Mouse (Mus musculus): ENCODE results near the gene Pnpo. TPM values are rescaled to one million over a fixed set of nuclear protein-coding genes. Genes with fewer than 3 reads are reported as not detected.
A peak's percentile ranks its signal among the peaks of the same experiment; 100 is the strongest.

Gene Pnpo
- total RNA-seq, 2 experiments from 2014 or later = 57.0 to 92.1 TPM

DNA sequence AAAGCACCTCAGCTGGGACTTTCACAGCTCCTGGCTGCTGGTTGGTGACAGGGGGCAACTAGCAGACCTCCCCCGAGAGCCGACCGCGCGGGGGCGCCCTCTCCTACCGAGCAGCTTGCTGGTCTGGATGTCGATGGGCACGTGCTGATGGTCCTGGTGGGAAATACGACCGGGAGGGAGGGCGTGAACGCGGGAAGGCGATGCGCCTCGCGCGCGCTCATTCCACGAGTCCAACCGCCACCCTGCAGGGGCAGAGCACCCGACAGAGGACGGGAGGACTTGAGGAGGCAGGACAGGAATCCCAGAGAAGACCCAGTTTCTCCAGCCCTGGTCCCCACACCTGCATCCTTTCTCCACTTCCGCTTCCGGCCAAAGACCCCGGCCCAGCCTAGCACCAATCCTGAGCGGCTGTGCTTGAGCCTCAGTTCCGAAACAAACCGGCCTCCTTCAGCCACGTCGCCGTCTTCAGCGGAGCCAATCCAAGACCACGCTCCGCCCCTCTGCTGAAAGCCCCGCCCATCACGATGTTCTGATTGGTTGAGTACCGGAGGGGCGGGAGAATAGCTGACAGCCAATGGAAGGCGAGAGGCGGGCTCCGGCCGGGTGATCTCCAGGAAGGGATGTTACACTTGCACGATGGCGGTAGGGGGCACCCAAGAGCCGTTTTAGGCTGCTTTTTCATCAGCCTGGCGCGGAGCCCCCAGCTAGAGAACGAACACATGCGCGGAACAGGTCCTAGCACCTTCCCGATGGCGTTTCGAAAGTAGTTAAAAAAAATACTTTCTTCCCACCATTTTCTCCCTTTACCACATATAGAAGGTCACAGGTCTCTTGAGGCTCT lies 27.5 kb downstream of the Pnpo start, which contains the start of gene Cdk5rap3:
Gene Cdk5rap3, minus strand, starts transcription at position 453 of the 841 bp plus-strand sequence.
- ATAC-seq (replicated peaks; ENCODE audit: low FRiP score, poor library complexity, severe bottlenecking) = peak; percentile 83

DNA sequence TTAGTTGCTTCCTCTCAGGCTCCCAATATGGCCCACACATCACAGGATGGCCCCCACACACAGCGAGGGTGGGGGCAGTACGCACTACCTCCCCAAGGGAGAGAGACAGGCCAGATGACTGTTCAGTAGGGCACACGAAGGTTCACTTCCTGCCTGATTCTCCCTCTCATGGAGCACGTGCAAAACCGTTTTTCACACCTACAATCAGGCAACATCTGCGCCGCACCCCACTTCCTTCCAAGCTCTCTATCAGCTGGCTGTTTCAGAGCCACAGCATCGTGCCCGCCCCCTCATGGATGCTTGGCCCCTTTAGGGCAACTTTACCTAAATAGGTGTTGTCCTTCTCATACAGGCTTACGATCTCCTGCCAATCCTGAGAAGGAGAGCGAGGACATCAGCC lies 31.1 kb downstream of the Pnpo start:
- no peak for ATAC-seq (replicated peaks; ENCODE audit: low FRiP score, poor library complexity, severe bottlenecking)

DNA sequence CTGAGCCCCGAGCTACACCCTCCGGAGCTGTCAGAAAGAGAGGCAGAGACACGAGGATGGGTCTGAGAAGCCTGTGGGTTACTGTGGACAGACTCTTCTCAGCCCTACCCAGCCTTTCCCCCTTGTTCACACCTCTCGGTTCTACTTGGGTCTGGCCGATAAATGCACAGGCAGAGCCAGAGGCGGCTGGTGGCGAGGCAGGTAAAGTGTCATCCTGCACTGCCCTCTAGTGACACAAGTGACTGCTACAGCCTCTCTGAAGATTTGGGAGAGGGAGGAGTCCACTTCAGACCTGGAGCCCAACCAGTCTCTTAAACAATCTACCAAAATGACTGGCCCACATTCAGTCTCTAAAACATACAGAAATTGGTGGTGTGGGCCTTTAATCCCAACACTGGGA lies 33.8 kb downstream of the Pnpo start:
- ATAC-seq (replicated peaks; ENCODE audit: low FRiP score, poor library complexity, severe bottlenecking) = peak; percentile 71

DNA sequence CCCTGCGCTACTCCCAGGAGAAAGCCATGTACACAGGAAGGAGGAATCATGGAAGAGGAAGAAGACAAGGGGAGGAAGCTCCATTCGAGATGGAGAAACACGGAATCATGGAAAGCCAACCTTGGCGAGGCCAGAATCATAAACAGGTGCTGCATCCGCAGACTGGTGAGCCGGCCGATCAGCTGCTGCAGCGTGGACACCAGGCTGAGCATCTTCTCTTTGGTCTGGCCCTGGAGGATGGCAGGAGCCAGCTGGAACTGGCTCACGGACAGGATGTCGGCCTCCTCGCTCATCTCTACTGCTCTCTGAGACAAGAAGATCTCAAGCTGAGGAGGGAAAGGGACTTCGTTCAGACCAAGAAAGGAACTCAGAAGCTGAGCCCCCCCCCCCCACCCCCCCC lies 35.2 kb downstream of the Pnpo start:
- ATAC-seq (replicated peaks; ENCODE audit: low FRiP score, poor library complexity, severe bottlenecking) = no peak

DNA sequence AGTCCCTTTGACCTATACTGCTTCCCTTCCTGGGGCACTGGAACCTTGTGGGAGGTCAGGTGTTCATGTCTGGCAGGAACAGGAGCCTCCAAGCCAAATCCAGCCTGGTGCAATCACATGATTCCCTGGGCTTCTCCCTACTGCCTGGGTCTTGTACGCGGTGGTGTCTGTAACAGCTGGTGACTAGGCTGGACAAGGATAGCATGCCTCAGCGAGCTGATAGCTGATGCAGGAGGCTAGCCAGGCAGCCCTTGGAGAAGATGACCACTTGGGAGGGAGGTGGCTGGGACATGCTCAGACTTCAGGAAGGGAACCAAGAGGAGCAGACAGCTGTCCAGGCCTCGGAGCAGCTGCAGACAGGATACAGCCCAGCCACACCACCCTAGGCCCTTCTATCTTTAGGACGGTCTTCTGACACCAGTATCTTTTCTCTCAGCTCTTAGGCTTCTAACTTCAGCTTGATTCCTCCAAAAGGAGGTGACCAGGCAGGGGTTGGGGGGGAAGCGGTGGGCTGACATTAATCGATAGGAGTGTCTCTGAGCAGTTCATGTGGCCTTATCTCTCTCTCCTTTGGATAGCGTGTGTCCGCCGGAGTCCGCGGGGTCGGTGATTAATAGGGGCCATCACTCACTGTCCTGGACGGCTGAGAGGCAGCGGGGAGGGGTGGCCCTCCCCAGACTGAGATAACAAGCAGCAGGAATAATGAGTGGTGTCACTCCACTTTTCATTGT lies 37.2 kb downstream of the Pnpo start:
- ATAC-seq (replicated peaks; ENCODE audit: low FRiP score, poor library complexity, severe bottlenecking) = no peak

DNA sequence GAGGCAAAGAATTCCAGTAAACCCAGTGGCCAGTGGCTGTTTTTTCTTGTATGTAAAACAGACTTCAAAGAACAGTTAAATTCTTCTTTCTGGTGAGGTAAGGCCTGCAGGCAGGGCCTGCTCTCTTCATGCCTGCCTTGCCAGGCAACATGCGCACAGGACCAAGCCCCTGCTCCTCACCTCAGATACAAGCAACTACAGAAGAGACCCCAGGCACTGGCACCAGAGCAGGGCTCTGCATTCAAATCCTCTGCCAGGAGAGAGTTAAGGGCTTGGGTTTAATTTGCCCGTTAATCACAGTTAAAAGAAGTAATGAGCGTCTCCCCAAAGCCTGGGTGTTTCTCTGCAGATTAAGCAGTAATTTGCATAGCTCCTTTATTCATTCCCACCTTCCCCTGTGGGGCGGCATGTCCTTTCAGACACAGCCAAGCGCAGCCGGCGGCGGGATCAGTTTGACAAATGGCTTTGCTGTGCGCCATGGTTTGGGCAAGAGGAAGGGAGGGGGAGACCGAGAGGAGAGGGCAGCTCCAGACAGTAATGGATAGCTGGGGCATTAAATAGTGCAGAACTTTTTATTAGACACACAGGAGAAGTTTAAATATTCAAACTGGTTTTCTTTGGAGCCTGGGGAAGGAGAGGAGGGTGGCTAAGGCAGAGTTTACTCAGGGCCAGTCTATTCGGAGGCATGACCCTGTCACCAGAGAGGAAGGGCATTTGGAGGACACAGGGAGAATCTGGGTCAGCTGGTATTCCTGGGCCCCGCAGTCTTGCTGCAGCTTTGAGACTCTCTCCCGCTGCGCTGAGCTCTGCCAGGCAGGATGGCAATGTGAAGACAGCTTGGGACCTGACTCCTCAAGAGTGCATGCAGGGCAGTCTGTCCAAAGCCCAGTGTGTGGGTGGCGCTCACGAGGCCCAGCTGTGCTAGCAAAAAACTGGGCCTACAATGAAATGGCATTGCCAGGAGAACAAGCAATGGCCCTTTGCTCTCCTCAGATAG lies 40.8 kb downstream of the Pnpo start:
- no peak for ATAC-seq (replicated peaks; ENCODE audit: low FRiP score, poor library complexity, severe bottlenecking)

DNA sequence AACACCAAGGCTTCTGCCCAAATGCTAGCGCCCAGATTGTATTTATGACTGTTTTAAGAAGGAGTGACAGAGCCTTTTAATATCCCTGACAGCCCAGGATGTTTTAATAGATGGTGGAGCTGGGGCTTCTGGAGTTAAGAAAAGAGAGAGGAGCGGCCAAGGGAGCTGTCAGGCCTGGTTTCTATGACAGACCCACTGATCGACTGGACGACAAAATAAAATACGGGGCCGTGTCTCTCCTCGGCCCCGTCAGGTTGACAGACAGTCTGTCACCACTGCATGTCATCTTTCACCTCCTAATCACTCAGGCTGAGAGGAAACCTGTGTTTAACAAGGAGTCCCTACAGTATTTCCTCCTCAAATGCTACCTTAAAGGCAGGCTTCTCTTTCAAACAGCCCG lies 42.5 kb downstream of the Pnpo start:
- ATAC-seq (replicated peaks; ENCODE audit: low FRiP score, poor library complexity, severe bottlenecking) = no peak

DNA sequence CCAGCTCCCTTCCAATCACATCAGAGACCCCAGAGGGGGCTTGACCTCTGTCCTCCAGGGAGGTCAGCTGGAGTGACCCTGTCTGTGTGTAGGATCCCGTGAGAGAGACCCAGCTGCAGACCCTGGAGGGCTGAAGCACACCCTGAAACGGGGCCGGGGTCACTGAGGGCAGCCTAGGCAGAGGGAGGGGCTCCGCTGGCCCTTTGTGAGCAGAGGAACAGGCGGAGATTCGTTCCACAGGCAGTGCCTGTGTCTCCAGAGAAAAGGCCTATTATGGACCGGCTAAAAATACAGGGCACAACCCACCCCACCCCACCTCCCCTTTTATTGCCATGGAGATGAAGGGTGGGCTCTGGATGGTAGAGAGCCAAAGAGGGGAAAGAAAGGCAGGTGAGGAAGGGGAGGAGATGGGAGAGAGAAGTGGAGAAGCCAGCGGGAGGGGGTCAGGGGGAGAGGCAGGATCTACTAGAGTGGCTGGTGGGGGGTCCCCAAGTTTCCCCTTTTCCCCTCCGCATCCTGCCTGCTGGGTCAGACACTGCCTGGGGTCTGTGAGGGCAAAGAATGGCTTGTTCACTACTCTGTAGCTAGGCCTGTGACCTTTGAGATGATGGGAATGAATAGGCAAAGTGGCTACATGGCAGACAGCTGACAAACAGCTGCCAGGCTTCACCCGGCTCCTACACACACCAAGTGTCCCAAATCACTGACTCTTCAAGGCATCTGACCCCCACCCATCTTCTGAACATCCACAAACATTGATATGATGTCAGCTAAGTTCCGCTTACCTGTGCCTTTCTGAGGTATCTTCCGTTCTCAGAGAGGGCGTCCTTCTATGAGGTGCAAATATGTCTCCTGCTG lies 44.1 kb downstream of the Pnpo start:
- ATAC-seq (replicated peaks; ENCODE audit: low FRiP score, poor library complexity, severe bottlenecking) = no peak

DNA sequence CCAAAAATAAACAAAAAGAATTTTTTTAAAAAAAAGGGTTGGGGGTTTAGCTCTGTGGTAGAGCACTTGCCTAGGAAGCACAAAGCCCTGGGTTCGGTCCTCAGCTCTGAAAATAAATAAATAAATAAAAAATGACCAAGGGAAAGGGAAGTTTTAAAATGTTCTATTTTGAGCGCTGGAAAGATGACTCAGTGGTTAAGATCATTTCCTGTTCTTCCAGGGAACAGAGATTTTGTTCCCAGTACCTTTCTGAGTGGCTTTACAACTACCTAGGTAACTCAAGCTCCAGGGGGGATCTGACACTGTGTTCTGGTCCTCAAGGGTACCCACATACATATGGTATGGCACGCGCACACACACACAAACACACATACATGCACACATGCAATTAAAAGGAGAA lies 47.9 kb downstream of the Pnpo start:
- no peak for ATAC-seq (replicated peaks; ENCODE audit: low FRiP score, poor library complexity, severe bottlenecking)

DNA sequence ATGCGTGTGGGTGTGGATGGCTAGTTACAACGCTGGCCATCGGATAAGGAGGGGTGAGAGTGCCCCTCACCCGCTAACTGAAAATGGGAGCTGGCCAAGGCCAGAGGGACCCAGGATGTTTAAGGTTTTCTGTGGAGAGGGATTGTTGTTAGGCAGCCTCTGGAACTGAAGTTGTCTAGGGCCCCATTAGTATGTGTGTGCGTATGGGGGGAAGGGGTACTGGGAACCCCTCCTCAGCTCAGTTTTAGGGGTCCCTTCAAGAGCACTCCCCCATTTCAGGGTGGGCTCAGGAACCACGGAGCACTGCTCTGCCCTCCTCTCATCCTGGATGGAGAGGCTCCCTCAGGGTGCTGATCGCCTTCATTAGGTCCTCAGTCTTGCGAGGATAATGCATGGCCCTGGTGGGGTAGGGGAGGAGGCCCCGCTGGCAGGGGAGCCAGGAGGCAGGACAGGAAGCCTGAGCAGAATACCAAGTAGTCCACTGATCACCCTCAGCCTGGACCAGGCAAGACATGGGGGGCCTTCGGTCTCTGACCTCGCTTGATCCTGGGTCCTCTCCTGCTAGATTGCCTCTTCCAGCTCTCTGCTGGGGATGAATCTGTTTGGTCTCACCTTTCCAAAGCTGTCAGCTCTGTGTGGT lies 50.5 kb downstream of the Pnpo start:
- no peak for ATAC-seq (replicated peaks; ENCODE audit: low FRiP score, poor library complexity, severe bottlenecking)

DNA sequence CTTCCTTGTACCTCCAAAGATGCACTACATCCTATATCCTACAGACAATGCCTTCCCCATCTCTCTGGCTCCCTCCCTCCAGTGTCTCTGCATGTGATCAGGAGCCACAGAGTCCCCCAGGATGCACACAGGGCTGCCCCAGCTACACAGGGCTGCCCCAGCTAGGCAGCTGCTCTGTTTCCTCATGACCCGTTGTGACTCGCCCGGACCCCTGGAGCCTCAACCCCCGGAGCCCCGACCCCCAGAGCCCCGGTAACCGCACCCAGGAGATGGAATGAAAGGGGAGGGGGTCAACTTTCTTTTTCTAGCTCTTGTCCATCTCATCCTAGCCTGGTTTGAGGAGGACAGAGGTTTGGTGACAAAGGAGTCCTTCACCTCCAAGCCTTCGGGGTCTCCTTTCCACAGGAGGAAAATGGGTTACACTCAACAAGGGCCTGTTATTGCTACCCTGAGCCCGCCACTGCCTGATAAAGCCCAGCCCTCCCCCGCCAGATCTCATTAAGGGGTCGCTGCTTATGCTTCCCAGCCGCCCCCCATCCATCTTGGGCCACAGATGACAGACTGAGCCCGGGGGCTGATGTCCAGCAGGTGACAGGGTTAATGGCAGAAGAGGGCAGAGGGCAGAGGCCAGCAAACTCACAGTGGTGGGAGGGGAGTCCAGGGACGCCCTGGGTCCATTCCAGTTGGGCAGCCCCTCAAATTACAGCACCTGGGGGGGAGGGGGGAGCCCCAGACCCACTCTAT lies 51.8 kb downstream of the Pnpo start:
- no peak for ATAC-seq (replicated peaks; ENCODE audit: low FRiP score, poor library complexity, severe bottlenecking)

Other genes starting within 250 kb of the Pnpo start
- 14.4 and 31.9 TPM in 2 replicates for gene Snx11, start 166.4 kb downstream of the Pnpo start, total RNA-seq (2015; ENCODE audit: low replicate concordance)
- gene Snx11, start 166.4 kb downstream of the Pnpo start, total RNA-seq (2017; ENCODE audit: low replicate concordance) = 36.2 and 49.7 TPM in 2 replicates
- gene Cbx1, start 154.9 kb downstream of the Pnpo start, total RNA-seq (2015; ENCODE audit: low replicate concordance) = 41.5 and 60.9 TPM in 2 replicates
- 60.8 and 75.6 TPM in 2 replicates for gene Cbx1, start 154.9 kb downstream of the Pnpo start, total RNA-seq (2017; ENCODE audit: low replicate concordance)
- gene Nfe2l1, start 114.0 kb downstream of the Pnpo start, total RNA-seq (2015; ENCODE audit: low replicate concordance) = 34.4 and 34.6 TPM in 2 replicates
- gene Nfe2l1, start 114.0 kb downstream of the Pnpo start, total RNA-seq (2017; ENCODE audit: low replicate concordance) = 34.8 and 37.4 TPM in 2 replicates
- gene Copz2, start 94.1 kb downstream of the Pnpo start, total RNA-seq (2015; ENCODE audit: low replicate concordance) = not detected in 2 replicates
- not detected in 2 replicates for gene Copz2, start 94.1 kb downstream of the Pnpo start, total RNA-seq (2017; ENCODE audit: low replicate concordance)
- gene Cdk5rap3, start 27.5 kb downstream of the Pnpo start, total RNA-seq (2015; ENCODE audit: low replicate concordance) = 7.9 and 9.6 TPM in 2 replicates
- gene Cdk5rap3, start 27.5 kb downstream of the Pnpo start, total RNA-seq (2017; ENCODE audit: low replicate concordance) = 21.6 and 25.2 TPM in 2 replicates
- not detected in 2 replicates for gene Prr15l, start 15.9 kb downstream of the Pnpo start, total RNA-seq (2015; ENCODE audit: low replicate concordance)
- 0.26 TPM in 1 of 2 replicates, not detected in the other for gene Prr15l, start 15.9 kb downstream of the Pnpo start, total RNA-seq (2017; ENCODE audit: low replicate concordance)
- 52.4 and 62.0 TPM in 2 replicates for gene Sp2, start 39.0 kb upstream of the Pnpo start, total RNA-seq (2015; ENCODE audit: low replicate concordance)
- gene Sp2, start 39.0 kb upstream of the Pnpo start, total RNA-seq (2017; ENCODE audit: low replicate concordance) = 13.1 and 27.8 TPM in 2 replicates
- not detected in 2 replicates for gene Sp6, start 69.4 kb upstream of the Pnpo start, total RNA-seq (2015; ENCODE audit: low replicate concordance)
- not detected in 2 replicates for gene Sp6, start 69.4 kb upstream of the Pnpo start, total RNA-seq (2017; ENCODE audit: low replicate concordance)
- not detected in 2 replicates for gene Scrn2, start 86.0 kb upstream of the Pnpo start, total RNA-seq (2015; ENCODE audit: low replicate concordance)
- gene Scrn2, start 86.0 kb upstream of the Pnpo start, total RNA-seq (2017; ENCODE audit: low replicate concordance) = not detected in 2 replicates
- gene Lrrc46, start 97.4 kb upstream of the Pnpo start, total RNA-seq (2015; ENCODE audit: low replicate concordance) = not detected in 2 replicates
- gene Lrrc46, start 97.4 kb upstream of the Pnpo start, total RNA-seq (2017; ENCODE audit: low replicate concordance) = not detected in 2 replicates
- gene Mrpl10, start 97.6 kb upstream of the Pnpo start, total RNA-seq (2015; ENCODE audit: low replicate concordance) = 5.0 and 15.5 TPM in 2 replicates
- 4.6 and 5.3 TPM in 2 replicates for gene Mrpl10, start 97.6 kb upstream of the Pnpo start, total RNA-seq (2017; ENCODE audit: low replicate concordance)
- gene Osbpl7, start 106.6 kb upstream of the Pnpo start, total RNA-seq (2015; ENCODE audit: low replicate concordance) = 1.3 and 2.9 TPM in 2 replicates
- 1.4 and 22.7 TPM in 2 replicates for gene Osbpl7, start 106.6 kb upstream of the Pnpo start, total RNA-seq (2017; ENCODE audit: low replicate concordance)
- gene Tbx21, start 171.3 kb upstream of the Pnpo start, total RNA-seq (2015; ENCODE audit: low replicate concordance) = not detected in 2 replicates
- not detected in 2 replicates for gene Tbx21, start 171.3 kb upstream of the Pnpo start, total RNA-seq (2017; ENCODE audit: low replicate concordance)
- 1.4 and 15.9 TPM in 2 replicates for gene Tbkbp1, start 207.5 kb upstream of the Pnpo start, total RNA-seq (2015; ENCODE audit: low replicate concordance)
- gene Tbkbp1, start 207.5 kb upstream of the Pnpo start, total RNA-seq (2017; ENCODE audit: low replicate concordance) = 1.3 TPM in 1 of 2 replicates, not detected in the other
- 116 and 118 TPM in 2 replicates for gene Kpnb1, start 243.9 kb upstream of the Pnpo start, total RNA-seq (2015; ENCODE audit: low replicate concordance)
- 267 and 391 TPM in 2 replicates for gene Kpnb1, start 243.9 kb upstream of the Pnpo start, total RNA-seq (2017; ENCODE audit: low replicate concordance)